Mouse (Mus musculus): ENCODE measurements at regions not wholly inside any gene's neighbourhood (a gene's known extent, or its start where the extent isn't known, plus 50 kb on each side); places are given as distances from the start of the nearest gene placed in this dataset.

- DNase-seq (ENCODE audit: low spot score), result no peak
Observed at GRCm38 (mm10) chr12:35712671-35713070, 177.8 kb upstream of the Ahr start.

GRCm38 (mm10) chr12:35711549-35712070, 176.8 kb upstream of the Ahr start:
- DNase-seq (ENCODE audit: low spot score), result no peak

GRCm38 (mm10) chr12:35710323-35710722, 175.5 kb upstream of the Ahr start:
- no peak for DNase-seq (ENCODE audit: low spot score)

- no peak for DNase-seq (ENCODE audit: low spot score)
Observed at GRCm38 (mm10) chr12:35703479-35703878, 168.6 kb upstream of the Ahr start.

GRCm38 (mm10) chr12:35702674-35703073, 167.8 kb upstream of the Ahr start:
- DNase-seq (ENCODE audit: low spot score), result no peak

- no peak for DNase-seq (ENCODE audit: low spot score)
Observed at GRCm38 (mm10) chr12:35694253-35694652, 159.4 kb upstream of the Ahr start.

- DNase-seq (ENCODE audit: low spot score), result no peak
Observed at GRCm38 (mm10) chr12:35690914-35691313, 156.1 kb upstream of the Ahr start.

GRCm38 (mm10) chr12:35686231-35686630, 151.4 kb upstream of the Ahr start:
- DNase-seq (ENCODE audit: low spot score), result no peak

GRCm38 (mm10) chr12:35685189-35685588, 150.4 kb upstream of the Ahr start:
- DNase-seq (ENCODE audit: low spot score), result peak; percentile 22

GRCm38 (mm10) chr12:35681864-35682449, 147.1 kb upstream of the Ahr start:
- no peak for DNase-seq (ENCODE audit: low spot score)

GRCm38 (mm10) chr12:35679903-35680302, 145.1 kb upstream of the Ahr start:
- no peak for DNase-seq (ENCODE audit: low spot score)

GRCm38 (mm10) chr12:35679025-35679424, 144.2 kb upstream of the Ahr start:
- DNase-seq (ENCODE audit: low spot score), result no peak

GRCm38 (mm10) chr12:35674487-35674886, 139.6 kb upstream of the Ahr start:
- DNase-seq (ENCODE audit: low spot score), result peak; percentile 81

GRCm38 (mm10) chr12:35670980-35671379, 136.1 kb upstream of the Ahr start:
- DNase-seq (ENCODE audit: low spot score), result no peak

GRCm38 (mm10) chr12:35668716-35669115, 133.9 kb upstream of the Ahr start:
- DNase-seq (ENCODE audit: low spot score), result no peak

- DNase-seq (ENCODE audit: low spot score), result no peak
Observed at GRCm38 (mm10) chr12:35667705-35668104, 132.9 kb upstream of the Ahr start.

- no peak for DNase-seq (ENCODE audit: low spot score)
Observed at GRCm38 (mm10) chr12:35667218-35667617, 132.4 kb upstream of the Ahr start.

- DNase-seq (ENCODE audit: low spot score), result no peak
Observed at GRCm38 (mm10) chr12:35666062-35666461, 131.2 kb upstream of the Ahr start.

- DNase-seq (ENCODE audit: low spot score), result no peak
Observed at GRCm38 (mm10) chr12:35663062-35663461, 128.2 kb upstream of the Ahr start.

GRCm38 (mm10) chr12:35656563-35656962, 121.7 kb upstream of the Ahr start:
- no peak for DNase-seq (ENCODE audit: low spot score)

GRCm38 (mm10) chr12:35649772-35650171, 114.9 kb upstream of the Ahr start:
- DNase-seq (ENCODE audit: low spot score), result no peak

- DNase-seq (ENCODE audit: low spot score), result no peak
Observed at GRCm38 (mm10) chr12:35642473-35642872, 107.6 kb upstream of the Ahr start.

- DNase-seq (ENCODE audit: low spot score), result no peak
Observed at GRCm38 (mm10) chr12:35641741-35642140, 106.9 kb upstream of the Ahr start.

- DNase-seq (ENCODE audit: low spot score), result no peak
Observed at GRCm38 (mm10) chr12:35640911-35641345, 106.1 kb upstream of the Ahr start.
